Mouse (Mus musculus) cerebellum, adult 18-20 months (tissue): ENCODE results near the gene Prex1.

Experiments
- DNase-seq, 2 experiments: peaks; one replicate each; pipeline ENCODE4 v3.0.0; 2021

The Prex1 gene

GRCm38 (mm10) chr2:166658380-166658779 is 55.3 kb downstream of the Prex1 start:
- no peak for DNase-seq

- DNase-seq = no peak
These were observed 56.1 kb downstream of the Prex1 start for GRCm38 (mm10) chr2:166657451-166658011.

- no peak for DNase-seq
These were observed 57.0 kb downstream of the Prex1 start for GRCm38 (mm10) chr2:166656630-166657029.

- DNase-seq = no peak
These were observed 57.7 kb downstream of the Prex1 start for GRCm38 (mm10) chr2:166655727-166656520.

GRCm38 (mm10) chr2:166655308-166655707 is 58.3 kb downstream of the Prex1 start:
- no peak for DNase-seq

DNA sequence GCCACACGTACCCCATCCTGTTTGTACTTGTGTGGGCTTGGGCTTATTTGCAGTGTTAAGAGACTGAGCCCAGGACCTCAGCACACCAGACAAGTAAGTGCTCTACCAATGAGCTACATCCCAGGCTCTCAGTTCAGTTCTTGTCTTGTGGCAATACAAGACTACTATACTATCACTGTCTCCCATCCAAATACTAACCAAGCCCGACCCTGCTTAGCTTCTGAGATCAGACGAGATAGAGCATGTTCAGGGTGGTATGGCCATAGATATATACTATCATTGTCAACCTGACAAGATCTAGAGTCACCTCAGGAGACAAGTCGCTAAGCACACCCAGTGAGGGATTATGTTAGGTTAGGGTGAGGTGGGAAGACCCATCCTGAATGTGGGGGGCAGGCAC is 58.8 kb downstream of the Prex1 start:
- no peak for DNase-seq

DNA sequence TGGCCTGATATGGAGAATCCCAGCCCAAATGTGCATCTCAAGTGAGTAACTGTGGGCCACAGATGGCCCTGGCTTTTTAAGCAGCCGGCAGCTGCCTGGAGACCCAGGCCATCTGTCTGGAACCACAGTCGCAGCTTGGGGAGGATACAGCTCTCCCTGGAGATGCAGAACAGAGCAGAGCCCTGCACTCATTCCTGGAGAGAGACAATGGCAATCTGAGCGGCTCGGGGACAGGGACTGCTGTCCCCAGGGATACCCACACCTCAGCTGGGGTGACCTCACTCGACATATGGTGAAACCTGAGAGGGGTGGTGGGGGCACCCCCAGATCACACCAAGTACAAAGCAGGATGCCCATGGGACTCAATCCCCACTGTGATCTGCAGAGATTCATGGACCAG is 60.1 kb downstream of the Prex1 start:
- no peak for DNase-seq

DNA sequence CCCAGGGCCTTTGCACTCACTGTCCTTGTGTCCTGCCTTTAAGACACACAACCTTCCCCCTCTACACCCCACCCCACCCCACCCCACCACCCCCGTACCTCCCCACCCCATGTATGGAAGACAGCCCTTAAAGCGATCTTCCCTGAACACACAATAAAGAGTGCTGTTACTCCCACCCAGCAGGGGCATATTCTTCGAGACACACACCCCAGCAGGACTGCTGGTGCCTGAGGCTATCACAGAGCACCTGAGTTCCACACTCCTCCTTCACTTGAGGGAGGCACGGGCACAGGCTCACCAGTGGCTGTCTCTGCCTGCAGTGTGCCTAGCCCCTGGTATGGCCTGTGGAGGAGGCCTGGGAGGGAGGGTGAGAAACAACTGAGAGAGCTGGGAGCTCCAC is 61.0 kb downstream of the Prex1 start:
- no peak for DNase-seq

DNA sequence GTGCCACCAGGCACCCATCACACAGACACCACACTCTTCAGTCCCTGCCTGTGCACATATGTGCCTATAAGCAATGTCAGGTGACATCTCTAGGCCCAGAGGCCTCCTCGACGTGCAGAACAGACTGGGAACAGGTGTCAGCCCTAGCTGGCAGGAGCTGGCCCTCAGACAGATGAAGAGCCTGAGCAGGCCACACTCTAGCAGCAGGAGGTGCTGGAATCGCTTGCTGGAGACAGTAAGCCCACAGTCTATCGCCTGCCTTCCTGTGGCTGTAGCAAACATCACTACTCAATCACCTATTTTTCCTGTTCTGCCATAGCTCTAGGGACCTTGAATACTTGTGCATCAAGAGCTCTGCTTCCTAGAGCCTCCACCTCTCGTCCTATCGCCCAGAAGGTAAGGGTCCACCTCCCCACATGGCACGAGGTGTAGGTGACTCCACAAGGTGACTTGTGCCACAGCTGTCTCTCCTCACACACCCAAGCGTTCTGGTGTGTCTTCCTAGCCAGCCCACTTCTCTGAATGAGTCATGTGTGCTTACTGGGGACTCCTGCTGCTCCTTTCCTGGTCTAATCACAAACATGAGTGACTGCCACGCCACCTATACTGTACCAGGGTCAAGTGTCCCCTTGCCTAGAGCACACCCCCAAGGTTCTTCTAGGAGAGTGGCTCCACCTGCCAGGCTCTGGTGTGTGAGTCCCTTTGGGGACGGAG is 62.2 kb downstream of the Prex1 start:
- DNase-seq = no peak

DNA sequence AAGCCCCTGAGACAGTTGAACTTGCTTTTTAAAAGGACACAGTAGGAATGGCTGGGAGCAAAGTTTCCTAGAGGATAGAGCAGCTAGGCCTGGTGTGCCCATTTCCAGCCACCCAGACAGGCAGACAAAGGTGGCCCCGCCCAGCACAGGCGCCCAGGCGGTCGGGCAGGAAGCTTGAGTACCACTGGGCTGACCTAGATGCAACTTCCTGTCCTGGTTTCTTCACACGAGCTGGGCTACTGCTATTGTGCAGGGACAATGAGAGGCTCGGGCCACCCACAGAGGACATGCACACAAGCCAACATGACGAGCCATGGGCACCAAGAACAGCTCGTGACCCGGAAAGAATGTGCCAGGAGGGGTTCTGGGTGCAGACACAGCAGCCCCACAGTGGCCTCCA is 63.2 kb downstream of the Prex1 start:
- DNase-seq = peak in 1 of 2 experiments; percentile 27

DNA sequence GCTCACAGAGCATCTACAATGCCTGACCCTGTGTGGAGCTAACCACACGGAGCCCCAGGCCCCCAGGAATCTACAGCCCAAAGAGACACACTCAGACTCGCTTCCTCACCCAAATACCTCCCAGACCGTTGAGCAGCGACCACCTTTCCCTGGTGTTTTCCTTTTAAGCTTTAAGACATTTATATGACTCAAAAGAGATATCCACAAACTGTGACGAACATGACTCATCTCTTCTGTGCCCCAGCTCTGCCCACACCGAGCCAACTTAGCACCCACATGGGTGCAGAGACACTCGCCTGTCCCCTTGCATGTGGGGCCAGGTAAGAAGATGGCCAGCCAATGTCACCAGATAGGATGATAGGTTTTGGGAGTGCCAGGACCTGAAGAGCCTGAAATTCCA is 66.4 kb downstream of the Prex1 start:
- DNase-seq = no peak

DNA sequence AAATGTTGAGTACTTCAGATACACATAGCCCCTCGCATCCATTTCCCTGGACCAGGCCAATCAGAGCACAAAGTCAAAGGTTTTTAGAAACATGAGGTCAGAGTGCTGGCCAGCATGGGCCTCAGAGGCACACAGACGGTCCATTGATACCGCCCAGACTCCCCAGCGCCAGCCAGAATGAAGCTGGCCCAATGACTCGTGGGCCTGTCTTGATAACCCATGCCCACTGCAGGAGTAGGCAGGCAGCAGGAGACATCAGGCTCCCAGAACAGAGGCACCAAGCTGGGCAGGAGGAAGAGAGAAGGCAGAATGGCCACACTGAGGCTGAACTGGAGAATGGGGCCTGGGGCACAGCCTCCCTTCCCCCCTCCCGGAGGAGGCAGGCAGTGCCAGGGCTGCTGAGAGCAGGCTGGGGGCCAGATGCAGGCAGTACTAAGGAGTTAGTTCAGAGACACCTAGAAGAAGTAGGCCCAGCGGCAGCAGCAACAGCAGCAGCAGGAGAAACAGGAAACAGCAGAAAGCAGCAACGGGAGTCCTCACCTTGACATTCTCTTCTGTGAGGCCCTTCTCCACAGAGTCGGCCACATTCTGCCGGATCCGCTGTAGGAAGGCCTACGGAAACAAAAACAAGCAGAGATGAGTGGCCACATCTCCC is 67.1 kb downstream of the Prex1 start:
- no peak for DNase-seq

GRCm38 (mm10) chr2:166644816-166645215 is 68.8 kb downstream of the Prex1 start:
- DNase-seq = no peak

- DNase-seq = no peak
These were observed 71.0 kb downstream of the Prex1 start for GRCm38 (mm10) chr2:166642581-166642987.

- DNase-seq = no peak
These were observed 73.9 kb downstream of the Prex1 start for GRCm38 (mm10) chr2:166639750-166640149.

DNA sequence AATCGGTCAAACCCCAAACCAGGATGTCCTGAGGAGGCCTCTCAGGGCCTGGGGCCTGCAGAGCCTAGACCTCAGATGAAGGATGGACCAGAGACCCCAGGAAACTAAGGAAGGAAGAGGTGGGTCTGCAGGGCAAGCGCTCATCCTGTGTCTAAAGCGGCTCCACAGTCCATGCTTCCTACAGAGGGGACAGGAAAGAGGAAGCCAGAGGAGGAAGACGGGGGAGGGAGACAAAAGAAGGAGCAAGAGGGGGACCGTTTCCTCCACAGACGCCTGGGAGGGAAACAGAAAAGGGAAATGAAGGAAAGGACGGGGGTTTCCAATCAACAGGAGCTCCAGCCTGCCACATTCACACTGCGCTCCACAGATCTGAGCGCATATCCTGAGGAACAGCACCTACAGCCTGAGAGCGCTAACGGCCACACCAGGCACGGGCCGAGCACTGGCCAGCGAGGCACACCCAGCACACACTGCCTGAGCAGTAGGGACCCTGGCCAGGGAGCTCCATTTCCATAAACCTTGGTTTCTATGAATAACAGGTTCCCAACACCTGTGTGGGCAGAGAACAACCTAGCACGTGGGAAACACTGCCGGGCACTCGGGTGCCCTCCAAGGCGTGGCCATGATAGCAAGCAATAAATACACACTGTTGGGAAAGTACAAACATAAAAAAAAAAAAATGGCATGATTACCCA is 74.5 kb downstream of the Prex1 start:
- no peak for DNase-seq

- DNase-seq = no peak
These were observed 75.4 kb downstream of the Prex1 start for GRCm38 (mm10) chr2:166638079-166638800.

GRCm38 (mm10) chr2:166637673-166637990 is 76.0 kb downstream of the Prex1 start:
- DNase-seq = no peak

DNA sequence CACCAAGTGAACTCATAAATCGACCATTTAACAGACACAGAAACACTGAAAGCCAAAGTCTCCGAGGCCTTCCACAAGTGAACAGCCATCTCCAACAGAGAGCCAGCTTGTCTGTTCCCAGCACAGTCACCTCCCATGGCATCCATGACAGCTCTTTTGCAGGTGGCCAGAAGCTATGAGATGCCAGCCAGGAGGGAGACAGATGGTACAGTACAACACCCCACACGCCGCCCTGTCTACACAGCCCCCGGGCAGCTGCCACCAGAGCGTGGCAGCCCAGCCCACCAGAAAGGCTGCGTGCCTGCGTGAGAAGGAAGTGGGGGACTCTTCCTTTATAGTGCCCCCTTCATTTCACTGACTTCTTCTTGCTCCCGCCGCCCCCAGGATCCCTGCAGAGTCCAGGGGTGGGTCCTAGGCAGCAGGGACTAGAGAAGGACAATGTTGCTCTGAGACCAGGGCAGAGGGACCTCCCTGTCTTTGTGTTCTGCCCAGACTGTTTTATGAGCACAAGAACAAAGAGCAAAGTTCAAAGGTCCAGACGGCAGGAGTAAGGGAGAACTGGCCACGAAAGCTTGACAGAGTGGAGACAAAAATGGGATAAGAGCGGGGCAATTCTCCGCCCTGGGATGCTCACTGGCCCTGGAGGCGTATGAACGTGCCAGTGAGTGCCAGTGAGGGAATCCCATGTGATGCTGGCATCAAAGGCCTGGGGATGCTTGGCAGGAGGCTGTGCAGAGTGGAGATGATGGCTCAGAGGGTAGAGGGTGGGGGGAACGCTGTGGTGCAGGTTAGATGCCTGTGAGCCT is 76.6 kb downstream of the Prex1 start:
- DNase-seq = peak; percentile 66 to 72

GRCm38 (mm10) chr2:166635521-166635920 is 78.1 kb downstream of the Prex1 start:
- peak in 1 of 2 experiments; percentile 10 for DNase-seq

GRCm38 (mm10) chr2:166632571-166633361 is 80.9 kb downstream of the Prex1 start:
- peak; percentile 72 to 83 for DNase-seq
